Mouse (Mus musculus) B cell, adult (primary cell): Measurements from ENCODE around the gene Cldn34d. TPM values are rescaled to one million over a fixed set of nuclear protein-coding genes. Genes with fewer than 3 reads are reported as not detected.

Experiments used
- total RNA-seq: library from RNA; stranded (reverse); gene quantifications from 4 replicates; pipeline ENCODE4 v1.2.4, GENCODE M21; 2023; ENCODE audit not compliant: inconsistent age

Gene Cldn34d
- total RNA-seq, result not detected in 4 replicates

DNA sequence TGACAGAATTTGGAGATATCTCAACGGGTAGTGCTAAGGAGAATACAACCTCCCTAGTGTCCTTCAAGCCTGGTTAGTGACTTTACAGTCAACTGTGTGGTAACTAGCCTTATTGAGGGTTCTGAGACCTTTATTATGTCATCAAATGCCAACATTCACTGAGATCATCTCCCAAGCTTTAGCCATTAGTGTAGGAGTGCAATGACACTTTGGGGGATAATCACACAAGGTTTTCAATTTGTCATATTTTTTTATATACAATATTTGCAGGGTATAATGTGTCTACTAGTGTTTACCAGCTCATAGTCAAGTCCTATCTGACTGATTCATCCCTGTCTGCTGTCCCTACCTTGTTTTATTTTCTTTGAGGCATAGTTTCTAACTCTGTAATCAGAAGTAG, at the start of gene Cldn34d:
TSS of gene Cldn34d (minus strand) at position 101 of the 400 bp plus-strand sequence.

Other genes starting within 250 kb of the Cldn34d start
- not detected in 4 replicates for gene Cldn34b4, start 209.6 kb downstream of the Cldn34d start, total RNA-seq